Mouse (Mus musculus) hindlimb bud, embryonic 11.5 days (tissue): Measurements from ENCODE around the gene E130208F15Rik.
A peak's percentile ranks its signal among the peaks of the same experiment; 100 is the strongest.

Source experiments
- DNase-seq: peaks from one replicate; pipeline ENCODE4 v3.0.0-alpha.2; 2012; ENCODE audit warnings: low read depth, low spot score; ENCODE audit errors: extremely low spot score

E130208F15Rik gene

GRCm38 (mm10) chr7:30306083-30306779, 15.3 kb upstream of the E130208F15Rik start:
- no peak for DNase-seq

GRCm38 (mm10) chr7:30308076-30309005, 13.2 kb upstream of the E130208F15Rik start, which contains the start of gene Alkbh6:
Alkbh6 (plus strand) TSS chr7:30308717.
- peak; percentile 70 for DNase-seq

DNA sequence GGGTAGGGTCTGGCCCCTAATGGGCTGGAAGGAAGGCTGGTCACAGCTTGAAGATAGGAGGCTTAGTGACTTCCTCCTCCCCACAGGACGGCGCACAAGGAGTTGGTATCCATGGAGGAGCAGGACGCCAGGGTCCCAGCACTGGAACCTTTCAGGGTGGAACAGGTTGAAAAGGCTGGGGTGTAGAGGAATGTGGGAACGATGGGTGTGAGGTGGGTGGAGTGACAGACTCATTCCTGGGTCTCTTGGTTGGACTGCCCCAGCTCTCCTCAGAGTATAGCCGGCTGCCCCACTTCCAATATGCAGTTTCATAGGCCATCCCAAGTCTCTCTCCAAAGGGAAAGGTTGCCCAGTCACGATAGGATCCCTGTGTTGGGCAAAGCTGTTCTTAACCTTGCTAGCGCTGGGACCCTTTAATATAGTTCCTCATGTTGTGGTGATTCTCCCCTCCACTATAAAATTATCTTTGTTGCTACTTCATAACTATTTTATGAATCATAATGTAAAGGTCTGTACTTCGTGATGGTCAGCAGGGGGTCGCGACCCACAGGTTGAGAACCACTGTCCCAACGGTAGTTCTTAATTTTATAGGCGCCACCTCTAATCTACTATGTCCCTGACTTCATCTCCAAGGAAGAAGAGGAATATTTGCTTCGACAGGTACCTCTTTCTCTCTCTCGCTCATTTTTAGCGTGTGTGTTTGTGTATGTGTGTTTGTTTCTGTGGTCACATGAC, 12.0 kb upstream of the E130208F15Rik start:
- DNase-seq: no peak

DNA sequence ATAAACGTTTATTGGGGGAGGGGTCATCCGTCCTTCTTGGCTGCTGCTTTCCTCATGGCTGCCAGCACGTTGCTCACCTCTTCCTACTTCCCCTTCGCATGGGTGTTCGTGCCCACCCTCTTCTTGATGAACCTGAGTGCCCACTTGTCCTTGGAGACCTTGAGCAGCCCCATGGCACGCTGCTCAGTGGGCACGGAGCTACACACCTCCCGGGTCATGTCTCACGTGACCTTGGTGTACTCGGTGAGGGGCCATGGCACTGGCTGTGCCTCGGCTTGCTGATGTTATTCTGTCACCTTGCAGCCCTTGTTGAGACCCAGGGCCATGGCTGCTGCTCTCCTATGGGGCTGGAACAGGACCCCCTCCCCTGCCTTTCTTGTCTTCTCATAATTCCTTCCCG, 11.4 kb upstream of the E130208F15Rik start:
- DNase-seq: no peak

DNA sequence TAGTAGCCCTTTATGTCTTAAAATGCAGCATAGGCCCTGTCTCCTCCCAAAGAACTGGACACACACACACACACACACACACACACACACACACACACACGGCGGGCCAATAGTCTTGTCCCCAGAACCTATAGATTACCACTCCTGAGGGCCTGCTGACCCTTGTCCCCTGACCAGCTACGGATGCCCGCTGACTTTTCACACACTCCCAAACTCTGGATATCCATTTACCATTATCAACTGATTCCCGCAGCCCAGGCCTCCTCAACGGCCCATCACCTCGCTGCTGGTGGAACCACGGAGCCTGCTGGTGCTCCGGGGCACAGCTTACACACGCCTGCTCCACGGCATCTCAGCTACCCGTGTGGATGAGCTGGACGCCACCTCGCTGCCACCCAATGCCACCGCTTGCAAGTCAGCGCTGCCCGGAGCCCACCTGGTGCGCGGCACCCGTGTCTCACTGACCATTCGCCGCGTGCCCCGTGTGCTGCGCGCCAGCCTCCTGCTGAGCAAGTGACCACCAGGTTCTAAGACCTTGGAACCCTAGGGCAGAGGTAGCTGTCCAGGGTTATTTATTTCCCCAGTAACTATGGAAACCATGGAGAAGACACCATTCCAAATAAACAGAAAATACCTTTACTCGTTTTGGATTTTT, 7.7 kb upstream of the E130208F15Rik start:
- no peak for DNase-seq

DNA sequence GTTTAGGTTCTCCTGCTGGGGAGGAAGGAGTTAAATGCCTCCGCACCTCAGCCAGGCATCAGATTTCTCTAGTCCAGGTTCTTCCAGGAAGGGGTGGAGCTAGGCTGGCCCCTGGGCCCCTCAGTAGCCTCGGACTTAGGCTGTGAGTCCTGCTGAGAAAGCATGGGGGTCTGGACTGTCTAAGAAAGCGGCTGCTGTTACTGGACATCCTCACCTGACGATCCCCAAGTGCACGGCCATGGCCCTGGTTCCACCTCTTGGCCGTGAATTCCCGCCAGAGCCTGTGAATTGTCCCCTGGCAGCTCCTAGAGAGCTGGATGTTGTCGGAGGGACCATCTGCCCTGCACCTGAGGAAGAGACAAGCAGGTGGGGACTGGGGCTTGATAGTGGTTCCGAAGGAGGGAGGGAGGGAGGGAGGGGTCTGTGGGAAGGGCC, 6.8 kb upstream of the E130208F15Rik start, which contains the start of gene Syne4:
Gene Syne4, plus strand, starts transcription at position 87 of the 435 bp plus-strand sequence.
- DNase-seq: no peak

GRCm38 (mm10) chr7:30315559-30316529, 5.7 kb upstream of the E130208F15Rik start:
- DNase-seq: no peak

GRCm38 (mm10) chr7:30318142-30318541, 3.4 kb upstream of the E130208F15Rik start:
- DNase-seq: no peak

DNA sequence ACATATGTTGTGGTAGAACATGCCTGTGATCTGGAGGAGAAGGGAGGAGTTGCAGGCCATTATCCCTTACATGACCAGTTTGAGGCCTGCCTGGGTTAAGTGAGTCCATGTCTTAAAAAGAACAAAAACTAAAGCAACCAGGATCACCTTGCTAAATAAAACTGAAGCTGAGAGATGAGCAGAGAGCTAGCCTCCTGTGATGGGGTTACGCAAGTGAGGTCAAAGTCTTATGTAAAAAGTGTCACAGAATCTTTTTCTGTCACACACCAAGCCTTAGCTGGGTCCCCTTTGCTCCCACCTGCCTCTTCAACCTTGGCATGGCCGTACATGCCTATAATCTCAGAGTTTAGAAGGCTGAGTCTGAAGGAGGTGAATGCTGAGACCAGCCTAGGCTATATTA, 594 bp upstream of the E130208F15Rik start:
- DNase-seq: no peak

DNA sequence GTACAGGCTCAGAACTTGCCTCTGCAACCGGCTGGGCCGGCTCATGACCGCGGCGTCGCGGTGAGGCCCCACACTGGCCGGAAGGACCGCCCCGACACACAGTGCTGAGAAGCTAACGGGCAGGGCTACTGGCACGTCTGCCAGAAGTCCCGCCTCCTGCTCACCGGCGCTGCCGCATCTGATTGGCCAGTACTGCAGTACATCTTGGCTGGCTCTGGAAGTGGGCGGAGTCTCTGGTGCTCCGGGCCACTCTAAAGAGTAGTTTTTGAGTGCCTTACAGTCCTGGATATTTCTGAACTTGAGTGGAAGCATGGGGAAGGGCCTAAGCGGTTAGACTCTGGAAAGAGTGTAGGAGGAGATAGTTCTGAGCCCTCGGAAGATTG, 736 bp downstream of the E130208F15Rik start:
- peak; percentile 86 for DNase-seq

DNA sequence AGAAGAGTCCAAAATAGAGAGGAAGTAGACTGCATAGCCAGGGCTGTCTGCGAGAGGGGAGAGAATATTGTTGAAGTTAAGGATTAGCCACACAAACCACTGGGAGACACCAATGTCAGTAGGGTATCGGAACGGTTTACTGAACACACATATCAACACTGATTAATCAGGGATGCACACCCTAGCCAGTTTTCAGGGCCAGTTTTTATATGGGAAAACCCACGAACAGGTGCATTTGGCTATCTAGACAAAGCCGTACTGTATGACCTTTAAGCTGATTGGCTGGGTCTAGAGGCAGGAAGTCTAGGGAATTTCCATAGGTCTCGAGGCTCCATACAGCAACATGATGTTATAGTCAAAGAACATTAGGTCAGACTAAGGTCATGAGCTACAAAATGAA, 1.3 kb downstream of the E130208F15Rik start:
- no peak for DNase-seq

- no peak for DNase-seq
Observed at GRCm38 (mm10) chr7:30323795-30324194, 2.3 kb downstream of the E130208F15Rik start, which contains the start of gene Sdhaf1. Sdhaf1 (minus strand) TSS chr7:30323895.

DNA sequence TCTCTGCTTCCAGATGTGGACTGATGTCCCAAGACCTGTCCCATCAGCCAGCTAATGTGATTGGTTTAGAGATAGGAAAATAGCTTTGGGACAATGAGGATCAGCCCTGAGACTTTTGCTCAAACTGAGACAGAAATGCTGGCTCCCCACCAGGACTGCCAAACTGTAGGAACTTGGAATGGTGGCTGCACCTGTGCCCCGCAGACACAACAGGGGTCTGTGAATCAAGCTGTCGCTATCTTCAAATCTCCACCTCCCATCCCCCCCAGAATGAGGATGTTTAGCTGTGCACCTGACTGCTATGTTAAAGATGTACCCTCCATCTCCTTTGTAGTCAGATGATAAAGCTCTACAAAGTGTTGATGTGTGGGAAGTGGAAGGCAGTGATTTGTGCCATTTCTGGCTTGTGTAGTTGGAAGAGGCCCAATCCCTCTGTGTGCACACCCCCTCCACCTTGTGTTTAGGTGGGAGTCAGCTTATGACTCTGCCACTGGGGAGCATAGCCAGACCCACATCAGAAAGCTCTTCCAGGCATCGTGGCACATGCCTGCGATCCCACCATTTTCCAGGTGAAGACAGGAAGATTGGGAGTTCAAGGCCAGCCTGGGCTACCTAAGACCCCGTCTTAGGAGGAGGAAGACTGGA, 2.9 kb downstream of the E130208F15Rik start:
- DNase-seq: no peak

- no peak for DNase-seq
Observed at GRCm38 (mm10) chr7:30325364-30325763, 3.8 kb downstream of the E130208F15Rik start.

GRCm38 (mm10) chr7:30326427-30326826, 4.9 kb downstream of the E130208F15Rik start:
- no peak for DNase-seq

DNA sequence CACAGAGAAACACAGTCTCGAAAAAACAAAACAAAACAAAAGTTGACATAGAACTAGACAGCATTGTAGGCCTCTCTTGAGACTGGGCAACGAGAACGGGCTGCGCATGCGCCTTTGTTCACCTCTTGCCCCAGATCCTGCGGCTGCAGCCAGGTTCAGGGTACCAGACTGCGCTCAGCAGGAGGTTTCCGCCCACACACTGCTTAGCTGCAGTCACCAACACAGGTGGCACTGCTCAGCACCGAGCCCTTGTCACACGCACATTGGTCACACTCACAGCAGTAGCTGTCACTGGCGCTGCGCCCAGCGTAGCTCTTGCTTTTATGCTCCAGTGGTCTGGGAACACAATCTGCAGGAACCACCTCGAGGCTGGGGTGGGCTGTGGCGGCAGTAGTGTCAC, 5.6 kb downstream of the E130208F15Rik start:
- DNase-seq: no peak

- DNase-seq: no peak
Observed at GRCm38 (mm10) chr7:30328379-30328778, 6.8 kb downstream of the E130208F15Rik start.

- DNase-seq: peak; percentile 88
Observed at GRCm38 (mm10) chr7:30331887-30332286, 10.3 kb downstream of the E130208F15Rik start.
